Mouse (Mus musculus) heart, embryonic 14.5 days (tissue): ENCODE data around the gene Trio. TPM values are rescaled to one million over a fixed set of nuclear protein-coding genes. Genes with fewer than 3 reads are reported as not detected.

ENCODE experiments used
- ATAC-seq: fragments of 200-750 bp; cut with Nextera tagmentation; 2 replicates; pipeline ENCODE4 v1.8.0; 2017; ENCODE audit warnings: low read depth, moderate TSS enrichment; ENCODE audit not compliant: insufficient number of reproducible peaks, insufficient read depth, low FRiP score
- H3K27ac ChIP-seq, 2 experiments: fragments of 200-500 bp in 1 of 2; fragments of 300-500 bp in 1 of 2; sonication (generic) in 1 of 2; replicated peaks in 1 of 2; 2 replicates each; pipeline ENCODE4 v1.5.1; 2012 to 2014; ENCODE audit warnings: low read depth in 2 of 2, low read length in 2 of 2, control low read depth in 1 of 2, mild to moderate bottlenecking in 1 of 2, mixed read lengths in 1 of 2; ENCODE audit not compliant: control insufficient read depth in 1 of 2, insufficient read depth in 1 of 2
- H3K27me3 ChIP-seq: fragments of 300-500 bp; sonication (generic); 2 replicates; pipeline ENCODE4 v1.6.1; 2014; ENCODE audit warnings: mild to moderate bottlenecking, low read length, control low read depth; ENCODE audit not compliant: control insufficient read depth, insufficient read depth
- H3K36me3 ChIP-seq: fragments of 300-500 bp; sonication (generic); 2 replicates; pipeline ENCODE4 v1.6.1; 2014; ENCODE audit warnings: mild to moderate bottlenecking, control low read depth, low read length, mixed read lengths; ENCODE audit not compliant: control insufficient read depth, insufficient read depth
- H3K4me1 ChIP-seq, 2 experiments: fragments of 200-500 bp in 1 of 2; fragments of 300-500 bp in 1 of 2; sonication (generic) in 1 of 2; 2 replicates each; pipeline ENCODE4 v1.6.1; 2012 to 2014; ENCODE audit warnings: low read length in 2 of 2, control low read depth in 1 of 2, mixed read lengths in 1 of 2; ENCODE audit not compliant: control insufficient read depth in 2 of 2, insufficient read depth in 2 of 2
- H3K4me2 ChIP-seq: fragments of 300-500 bp; sonication (generic); 2 replicates; pipeline ENCODE4 v1.6.1; 2014; ENCODE audit warnings: mild to moderate bottlenecking, low read length
- H3K4me3 ChIP-seq, 2 experiments: fragments of 200-500 bp in 1 of 2; fragments of 300-500 bp in 1 of 2; sonication (generic) in 1 of 2; 2 replicates each; pipeline ENCODE4 v1.5.1; 2012 to 2014; ENCODE audit warnings: low read length in 2 of 2, mild to moderate bottlenecking in 2 of 2, control low read depth in 1 of 2, low read depth in 1 of 2, moderate library complexity in 1 of 2; ENCODE audit not compliant: control insufficient read depth in 1 of 2, insufficient read depth in 1 of 2
- H3K9ac ChIP-seq: fragments of 300-500 bp; sonication (generic); 2 replicates; pipeline ENCODE4 v1.6.1; 2014; ENCODE audit warnings: mild to moderate bottlenecking, low read length
- H3K9me3 ChIP-seq: fragments of 300-500 bp; sonication (generic); 2 replicates; pipeline ENCODE4 v1.6.1; 2016; ENCODE audit warnings: low read length, control low read depth; ENCODE audit not compliant: control insufficient read depth
- WGBS: fragments of 180-500 bp; shearing (Covaris S2); extraction: QIAGEN DNeasy Blood & Tissue Kit; methylation state at CpG from one replicate; pipeline ENCODE4 v1.1.7; 2014; 5-methylcytosine and 5-hydroxymethylcytosine counted together
- polyA plus RNA-seq: library from polyadenylated mRNA; unstranded; fragments of >200 nt; fragmentation: Nextera tagmentation; extraction: Ambion mirVana; gene quantifications from 2 replicates; pipeline ENCODE4 v1.2.1, GENCODE M21; 2014

The Trio gene
- polyA plus RNA-seq, 1 experiment from 2014 or later = 23.8 TPM

DNA sequence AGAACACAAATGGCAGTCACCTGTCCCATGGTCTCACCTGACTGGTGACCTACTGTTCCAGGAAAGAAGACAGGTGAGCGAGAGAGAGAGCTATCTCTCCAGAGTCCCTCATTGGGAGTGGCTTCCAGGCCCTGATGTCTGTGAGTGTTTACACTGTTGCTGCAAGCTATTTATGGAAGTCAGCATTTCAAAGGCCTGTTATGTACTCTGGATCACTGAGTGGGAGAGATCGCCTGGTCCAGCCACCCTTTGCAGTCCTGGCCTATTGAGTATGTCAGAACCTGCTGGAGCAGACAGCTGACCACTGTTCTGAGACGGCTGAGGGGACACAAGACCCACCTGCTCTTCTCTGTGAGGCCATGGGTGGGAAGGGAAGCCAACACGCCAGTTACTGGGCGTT is 280.7 kb downstream of the Trio start:
- WGBS = 55% methylated on average over 5 of the region's 5 CpGs
- H3K36me3 ChIP-seq = peaks cover 96% of the 10 kb centered on the region
- no peaks in the 10 kb centered on the region for H3K9me3 ChIP-seq
- peak overlapping the region; percentile 41; the same call in 1 of the 2 replicates for H3K9ac ChIP-seq
- no peak overlapping the region for H3K4me2 ChIP-seq
- no peak overlapping the region for H3K4me3 ChIP-seq
- peaks cover 10 to 24% of the 10 kb centered on the region in 2 experiments; a peak in 3 of 4 replicates for H3K4me1 ChIP-seq
- peak overlapping the region; percentile 69 to 82 for H3K27ac ChIP-seq
- no peaks in the 10 kb centered on the region for H3K27me3 ChIP-seq
- no peak for ATAC-seq

DNA sequence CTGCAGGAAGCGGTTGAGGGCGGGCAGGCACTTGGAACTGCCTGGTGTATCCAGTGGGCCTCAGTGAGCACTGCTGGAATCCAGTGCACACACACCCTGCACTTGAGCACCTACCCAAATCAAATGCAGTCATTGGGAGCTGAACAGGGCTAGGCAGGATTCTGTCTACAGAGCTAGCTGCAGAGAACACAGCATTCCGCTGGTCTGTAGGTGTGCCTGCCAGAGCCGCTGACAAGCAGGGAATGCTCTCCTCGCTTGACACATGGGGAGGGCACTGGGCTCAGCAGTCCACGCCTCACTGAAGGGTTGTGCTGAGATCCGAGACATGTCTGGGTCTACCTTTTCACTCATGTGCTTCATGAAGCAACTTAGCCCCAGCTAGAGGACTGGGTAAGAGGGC is 285.6 kb downstream of the Trio start:
- peaks cover 88% of the 10 kb centered on the region for H3K36me3 ChIP-seq
- H3K9ac ChIP-seq = no peak overlapping the region
- ATAC-seq = peak; percentile 67
- no peaks in the 10 kb centered on the region for H3K27me3 ChIP-seq
- H3K4me3 ChIP-seq = no peak overlapping the region
- H3K4me2 ChIP-seq = no peak overlapping the region
- WGBS = 30% methylated on average over 7 of the region's 7 CpGs
- H3K4me1 ChIP-seq = peaks cover 8 to 10% of the 10 kb centered on the region in 2 experiments; a peak in 3 of 4 replicates
- H3K27ac ChIP-seq = peak overlapping the region; percentile 14 to 35; a peak in 2 of 4 replicates
- no peaks in the 10 kb centered on the region for H3K9me3 ChIP-seq

DNA sequence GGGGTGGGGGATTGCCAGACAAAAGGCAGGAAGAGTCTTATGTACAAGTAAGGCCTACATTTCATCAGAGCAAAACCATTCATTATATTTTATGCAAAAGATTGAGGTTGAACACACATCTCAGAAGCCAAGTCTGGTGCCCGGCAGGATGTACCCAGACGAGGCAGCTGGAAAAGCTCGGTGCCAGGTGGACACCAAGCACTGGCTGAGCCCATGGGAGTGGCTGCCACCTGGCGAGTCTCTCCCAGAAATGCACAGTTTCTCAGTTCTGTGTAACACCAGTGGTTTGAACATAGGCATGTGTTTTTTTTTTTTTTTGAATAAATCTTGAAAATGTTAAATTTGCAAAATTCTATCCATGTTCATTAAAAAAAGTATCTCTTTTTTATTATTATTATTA is 293.8 kb downstream of the Trio start:
- Histone ChIP-seq H3K36me3 (peaks cover 65% of the 10 kb centered on the region), H3K27me3 (no peaks in the 10 kb centered on the region), H3K4me2 (no peak overlapping the region), H3K9me3 (no peaks in the 10 kb centered on the region), H3K27ac (no peak overlapping the region), H3K4me1 (no peaks in the 10 kb centered on the region), H3K9ac (no peak overlapping the region), H3K4me3 (no peak overlapping the region)
- 88% methylated on average over 4 of the region's 4 CpGs for WGBS
- no peak for ATAC-seq

DNA sequence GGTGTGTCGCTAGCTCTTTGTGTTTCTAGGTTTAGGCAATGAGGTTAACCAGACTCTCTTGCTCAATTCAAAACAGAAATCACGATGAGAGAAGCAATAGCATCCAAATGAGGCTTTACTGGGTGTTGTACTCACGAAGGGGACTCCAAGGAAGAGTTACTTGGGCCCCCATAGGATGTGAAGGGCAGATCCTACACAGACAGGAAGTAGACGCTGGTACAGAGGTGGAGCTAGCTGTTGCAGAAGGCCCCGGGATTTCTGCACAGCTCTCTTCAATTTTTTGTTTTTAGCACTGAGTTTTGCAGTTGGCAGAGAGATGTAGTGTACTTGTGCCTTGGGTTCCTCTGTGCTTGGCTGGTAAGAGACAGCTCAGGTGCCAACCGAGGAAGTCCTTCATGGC is 299.4 kb downstream of the Trio start:
- H3K4me3 ChIP-seq = no peak overlapping the region
- no peak overlapping the region for H3K4me2 ChIP-seq
- 63% methylated on average over 6 of the region's 6 CpGs for WGBS
- no peaks in the 10 kb centered on the region for H3K9me3 ChIP-seq
- H3K27me3 ChIP-seq = no peaks in the 10 kb centered on the region
- H3K4me1 ChIP-seq = peaks cover 19 to 22% of the 10 kb centered on the region in 2 experiments
- H3K9ac ChIP-seq = no peak overlapping the region
- H3K27ac ChIP-seq = no peak overlapping the region
- no peak for ATAC-seq
- peaks cover 11% of the 10 kb centered on the region for H3K36me3 ChIP-seq

- peaks cover 19 to 22% of the 10 kb centered on the region in 2 experiments for H3K4me1 ChIP-seq
- peaks cover 2% of the 10 kb centered on the region; the same call in 1 of the 2 replicates for H3K36me3 ChIP-seq
- H3K9me3 ChIP-seq = no peaks in the 10 kb centered on the region
- peak overlapping the region; percentile 14 for H3K4me2 ChIP-seq
- ATAC-seq = no peak
- no peaks in the 10 kb centered on the region for H3K27me3 ChIP-seq
- WGBS = 27% methylated on average over 9 of the region's 9 CpGs
- H3K27ac ChIP-seq = peak overlapping the region; percentile 67 to 72
- H3K9ac ChIP-seq = no peak overlapping the region
- H3K4me3 ChIP-seq = no peak overlapping the region
These were observed 300.6 kb downstream of the Trio start for GRCm38 (mm10) chr15:27724796-27725680.

GRCm38 (mm10) chr15:27724298-27724697 is 301.4 kb downstream of the Trio start:
- H3K27me3 ChIP-seq = no peaks in the 10 kb centered on the region
- peak overlapping the region; percentile 14 for H3K4me2 ChIP-seq
- peaks cover 19 to 22% of the 10 kb centered on the region in 2 experiments for H3K4me1 ChIP-seq
- peak overlapping the region; percentile 27; the same call in 1 of the 2 replicates for H3K9ac ChIP-seq
- no peak overlapping the region; a peak in 1 of 4 replicates for H3K4me3 ChIP-seq
- 45% methylated on average over 6 of the region's 6 CpGs for WGBS
- peak overlapping the region; percentile 67 to 72 for H3K27ac ChIP-seq
- no peaks in the 10 kb centered on the region for H3K36me3 ChIP-seq
- no peaks in the 10 kb centered on the region for H3K9me3 ChIP-seq
- ATAC-seq = peak; percentile 38; the same call in 1 of the 2 replicates

DNA sequence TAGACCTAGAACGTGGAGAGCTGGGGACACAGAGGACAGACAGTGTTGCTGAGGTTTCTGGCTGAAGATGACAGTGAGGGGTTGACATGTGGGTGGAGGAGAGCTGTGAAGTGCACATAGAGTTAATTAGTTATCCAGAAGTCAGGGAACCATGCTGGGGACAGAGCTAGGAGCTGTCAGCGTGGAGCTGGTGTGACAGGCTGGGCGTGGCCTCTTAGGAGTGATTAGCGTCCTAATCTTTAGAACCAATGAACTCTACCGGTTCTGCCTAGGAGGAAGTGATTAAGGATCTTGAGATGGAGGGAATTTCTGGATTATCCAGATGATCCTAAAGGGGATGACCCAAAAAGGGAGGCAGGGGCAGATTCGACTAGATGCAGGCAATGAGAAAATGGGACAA is 301.9 kb downstream of the Trio start:
- Histone ChIP-seq H3K9ac (no peak overlapping the region; the same call in 1 of the 2 replicates), H3K4me3 (no peak overlapping the region), H3K4me2 (peak overlapping the region; percentile 14; the same call in 1 of the 2 replicates), H3K36me3 (no peaks in the 10 kb centered on the region), H3K4me1 (peaks cover 19 to 22% of the 10 kb centered on the region in 2 experiments), H3K27me3 (no peaks in the 10 kb centered on the region), H3K9me3 (no peaks in the 10 kb centered on the region), H3K27ac (peak overlapping the region in 1 of 2 experiments; percentile 72; a peak in 3 of 4 replicates)
- ATAC-seq = no peak; the same call in 1 of the 2 replicates
- WGBS = 27% methylated on average over 6 of the region's 6 CpGs
